Comparison of ENCODE assay signal across 15 mouse cellular contexts in the genomic region with DNA sequence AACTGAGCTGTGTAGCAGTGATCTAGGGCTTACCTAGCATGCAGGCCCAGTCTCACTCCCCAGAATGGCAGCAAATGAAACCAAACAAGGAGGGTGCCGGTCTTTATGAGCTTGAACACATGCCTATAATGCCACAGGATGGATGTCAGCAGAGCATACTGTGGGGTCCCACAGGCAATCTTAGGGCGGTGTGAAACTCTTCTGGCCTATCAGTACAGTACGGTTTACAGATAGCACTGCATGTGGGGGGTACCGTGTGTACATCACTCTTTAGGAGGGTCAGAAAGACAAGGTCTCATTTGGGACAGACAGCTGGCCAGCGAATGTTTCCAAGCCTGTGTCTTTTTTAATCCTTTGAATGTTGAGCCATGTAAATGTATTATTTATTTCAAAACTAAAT.
"Had no signal": no experiment of that assay in that cellular context is flagged by ENCODE, and none has a peak within 500 bp of the region (broad histone marks: within the 10 kb centered on the region; RNA-seq: fewer than 3 reads in every experiment).

No protein-coding gene starts in this region.

- H3K4me1 ChIP-seq: limb, embryonic 13.5 days; midbrain, embryonic 13.5 days; neural tube, embryonic 15.5 days had no signal

- DNase-seq: kidney, adult 11 months; kidney, adult 9 months; kidney, postnatal 36 days; layer of hippocampus, adult 9-11 months; layer of hippocampus, postnatal 36 days; left cerebral cortex, postnatal 4 days; lung, adult 18-20 months; right cerebral cortex, adult 18-20 months; right cerebral cortex, postnatal 25 days; thymus, postnatal 4 days had no signal

- H3K4me3 ChIP-seq: limb, embryonic 13.5 days; midbrain, embryonic 13.5 days; myocyte; neural tube, embryonic 15.5 days had no signal

- H3K27ac ChIP-seq: kidney, postnatal 0 days; limb, embryonic 13.5 days; midbrain, embryonic 13.5 days; neural tube, embryonic 15.5 days had no signal

- H3K9ac ChIP-seq: limb, embryonic 13.5 days; midbrain, embryonic 13.5 days; neural tube, embryonic 15.5 days had no signal

- ATAC-seq: midbrain, embryonic 13.5 days had no signal

- H3K27me3 ChIP-seq: limb, embryonic 13.5 days; midbrain, embryonic 13.5 days; neural tube, embryonic 15.5 days had no signal

- H3K9me3 ChIP-seq: limb, embryonic 13.5 days; midbrain, embryonic 13.5 days; neural tube, embryonic 15.5 days had no signal

- H3K4me2 ChIP-seq: limb, embryonic 13.5 days; midbrain, embryonic 13.5 days; neural tube, embryonic 15.5 days had no signal
